ENCODE assay signal across 8 mouse cellular contexts in the genomic region with DNA sequence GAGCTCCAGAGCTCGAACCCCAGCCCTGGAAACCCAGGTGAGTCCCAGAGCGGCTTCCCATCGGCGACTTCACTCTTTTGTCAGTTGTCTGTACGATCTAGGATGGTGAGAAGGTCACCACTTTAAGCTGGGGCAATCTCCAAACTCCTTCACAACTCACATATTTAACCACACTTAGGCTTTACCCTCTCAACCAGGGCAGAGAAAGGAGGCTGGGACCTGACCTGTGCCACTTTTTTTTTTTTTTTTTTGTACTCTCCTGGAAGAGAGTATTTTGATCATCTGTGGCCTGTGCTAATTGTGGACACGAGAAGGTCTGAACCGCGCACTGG. TPM values are rescaled to one million over a fixed set of nuclear protein-coding genes. Genes with fewer than 3 reads are reported as not detected.
A peak's percentile ranks its signal among the peaks of the same experiment; 100 is the strongest.
DNase-seq lines count a peak whose midpoint lies in the region; ATAC-seq and TF ChIP-seq lines count a peak whose summit lies in the region.

No protein-coding gene starts in this region.

- peak overlapping the region; percentile 77 for H3K27ac ChIP-seq in lung, postnatal 0 days (ENCODE audit: low read length)
- no peak overlapping the region for H3K27ac ChIP-seq in forebrain, embryonic 11.5 days (ENCODE audit: low read depth, low read length)
- peak overlapping the region; percentile 70; the same call in 1 of the 2 replicates for H3K27ac ChIP-seq in limb, embryonic 14.5 days (replicated peaks; ENCODE audit: low read depth, low read length)
- peak overlapping the region; percentile 83 for H3K27ac ChIP-seq in small intestine, adult 2 months (ENCODE audit: insufficient read depth, low read depth, low read length)

- H3K9me3 ChIP-seq in lung, postnatal 0 days (ENCODE audit: low read length) = no peaks in the 10 kb centered on the region
- H3K9me3 ChIP-seq in forebrain, embryonic 11.5 days (ENCODE audit: control insufficient read depth, low read length) = no peaks in the 10 kb centered on the region
- no peaks in the 10 kb centered on the region for H3K9me3 ChIP-seq in limb, embryonic 14.5 days (ENCODE audit: control insufficient read depth, low read length)

- peak overlapping the region; percentile 39; the same call in 1 of the 2 replicates for H3K9ac ChIP-seq in lung, postnatal 0 days (replicated peaks; ENCODE audit: low read depth)
- peak overlapping the region; percentile 55 for H3K9ac ChIP-seq in forebrain, embryonic 11.5 days (ENCODE audit: low read length)
- peak overlapping the region; percentile 64 for H3K9ac ChIP-seq in limb, embryonic 14.5 days (ENCODE audit: low read depth, low read length, severe bottlenecking)

- intact Hi-C loops in left cerebral cortex, postnatal 25 days (cut with DNase I) = loop anchor here (2.0 to 10.0 kb wide), 5 partner anchors 65 to 357 kb away; a partner anchor contains a TSS

- no peak for TF ChIP-seq CTCF in lung, postnatal 0 days (IDR thresholded peaks at IDR 0.05)
- no peak for TF ChIP-seq CTCF in small intestine, adult 2 months (IDR thresholded peaks at IDR 0.05; ENCODE audit: extremely low read depth, insufficient read length, insufficient replicate concordance, low read depth, low read length)

- H3K4me3 ChIP-seq in lung, postnatal 0 days (ENCODE audit: low read depth, low read length) = peak overlapping the region; percentile 53
- peak overlapping the region; percentile 47 for H3K4me3 ChIP-seq in forebrain, embryonic 11.5 days (ENCODE audit: low read depth, low read length)
- H3K4me3 ChIP-seq in limb, embryonic 14.5 days (replicated peaks; ENCODE audit: low read length) = peak overlapping the region; percentile 52
- H3K4me3 ChIP-seq in small intestine, adult 2 months (ENCODE audit: low read depth, low read length) = peak overlapping the region; percentile 82

- no peaks in the 10 kb centered on the region for H3K27me3 ChIP-seq in lung, postnatal 0 days (replicated peaks; ENCODE audit: insufficient read depth, low read length)
- H3K27me3 ChIP-seq in forebrain, embryonic 11.5 days (ENCODE audit: control insufficient read depth, insufficient read depth, low read length) = no peaks in the 10 kb centered on the region
- no peaks in the 10 kb centered on the region for H3K27me3 ChIP-seq in limb, embryonic 14.5 days (ENCODE audit: control insufficient read depth, insufficient read depth, low read length)
- no peaks in the 10 kb centered on the region for H3K27me3 ChIP-seq in small intestine, adult 2 months (ENCODE audit: control insufficient read depth, insufficient read depth, low read length)

- no peak for DNase-seq in lung, postnatal 0 days (ENCODE audit: low spot score)
- DNase-seq in lung, postnatal 36 days = no peak
- DNase-seq in forebrain, embryonic 11.5 days (ENCODE audit: low spot score) = no peak
- DNase-seq in limb, embryonic 14.5 days (ENCODE audit: low spot score) = no peak
- no peak for DNase-seq in left cerebral cortex, adult 9 months (ENCODE audit: low spot score in 2 of 2)
- no peak for DNase-seq in left cerebral cortex, postnatal 25 days (ENCODE audit: low spot score in 2 of 2)
- DNase-seq in gastrocnemius, postnatal 25 days = no peak

- peak; percentile 27 for ATAC-seq in lung, postnatal 0 days
- no peak; the same call in 1 of the 2 replicates for ATAC-seq in forebrain, embryonic 11.5 days (replicated peaks; ENCODE audit: low FRiP score)
- ATAC-seq in limb, embryonic 14.5 days (ENCODE audit: low FRiP score, low read depth) = no peak; the same call in 1 of the 2 replicates

- WGBS in lung, postnatal 0 days = 8% methylated on average over 8 of the region's 8 CpGs
- WGBS in forebrain, embryonic 11.5 days = 19% methylated on average over 8 of the region's 8 CpGs
- 21% methylated on average over 8 of the region's 8 CpGs for WGBS in limb, embryonic 14.5 days
- WGBS in small intestine, adult 2 months = 14% methylated on average over 8 of the region's 8 CpGs

- peak overlapping the region; percentile 49 for H3K4me2 ChIP-seq in lung, postnatal 0 days (replicated peaks; ENCODE audit: low read depth, low read length)
- peak overlapping the region; percentile 43; the same call in 1 of the 2 replicates for H3K4me2 ChIP-seq in forebrain, embryonic 11.5 days (ENCODE audit: low read depth, low read length, severe bottlenecking)
- peak overlapping the region; percentile 41 for H3K4me2 ChIP-seq in limb, embryonic 14.5 days (replicated peaks; ENCODE audit: low read depth, low read length, severe bottlenecking)

- H3K36me3 ChIP-seq in lung, postnatal 0 days (ENCODE audit: insufficient read depth, low read length) = no peaks in the 10 kb centered on the region
- no peaks in the 10 kb centered on the region for H3K36me3 ChIP-seq in forebrain, embryonic 11.5 days (ENCODE audit: control insufficient read depth, insufficient read depth, low read length)
- H3K36me3 ChIP-seq in limb, embryonic 14.5 days (ENCODE audit: control insufficient read depth, insufficient read depth, low read length) = 0 out of 2 replicates have a peak, but pooled peaks cover 2% of the 10 kb centered on the region
- no peaks in the 10 kb centered on the region for H3K36me3 ChIP-seq in small intestine, adult 2 months (ENCODE audit: control insufficient read depth, insufficient read depth, low read length)

- TF ChIP-seq POLR2A in limb, embryonic 14.5 days (IDR thresholded peaks at IDR 0.05; ENCODE audit: borderline replicate concordance, extremely low read depth, insufficient read depth, insufficient read length) = no peak
- TF ChIP-seq POLR2A in small intestine, adult 2 months (IDR thresholded peaks at IDR 0.05; ENCODE audit: low read depth, low read length) = no peak

- no peak for TF ChIP-seq EP300 in lung, postnatal 0 days (IDR thresholded peaks at IDR 0.05)

- H3K4me1 ChIP-seq in lung, postnatal 0 days (ENCODE audit: insufficient read depth, low read depth, low read length) = no peaks in the 10 kb centered on the region
- H3K4me1 ChIP-seq in forebrain, embryonic 11.5 days (replicated peaks; ENCODE audit: control insufficient read depth, insufficient read depth, low read length) = no peaks in the 10 kb centered on the region
- no peaks in the 10 kb centered on the region for H3K4me1 ChIP-seq in limb, embryonic 14.5 days (ENCODE audit: control insufficient read depth, insufficient read depth, low read length)
- 0 out of 2 replicates have a peak, but pooled peaks cover 3% of the 10 kb centered on the region for H3K4me1 ChIP-seq in small intestine, adult 2 months (ENCODE audit: control insufficient read depth, insufficient read depth, insufficient read length, low read length)

RNA-seq across cellular contexts. Expression of a gene that starts 0.2 kb away (rescaled TPM):
- 20.5 and 23.7 TPM in 2 replicates for polyA plus RNA-seq in lung, postnatal 0 days (2015; fragmentation: Nextera tagmentation; extraction: Ambion mirVana)
- 21.8 and 22.0 TPM in 2 replicates for polyA plus RNA-seq in forebrain, embryonic 11.5 days (2014; fragmentation: Nextera tagmentation; extraction: Ambion mirVana)
- 10.3 and 10.7 TPM in 2 replicates for polyA plus RNA-seq in limb, embryonic 14.5 days (2012; rRNA removed)
- polyA plus RNA-seq in limb, embryonic 14.5 days (2014; fragmentation: Nextera tagmentation; extraction: Ambion mirVana) = 30.0 and 34.6 TPM in 2 replicates
- 0.67 and 1.0 TPM in 2 replicates for polyA plus RNA-seq in small intestine, adult 2 months (2012; rRNA removed)
- total RNA-seq in left cerebral cortex, postnatal 25 days (2021) = 1 to 10 TPM; 8.0 to 8.2 TPM
- total RNA-seq in gastrocnemius, postnatal 25 days (2021) = 1 to 10 TPM; 6.9 to 8.1 TPM

RNA-seq across cellular contexts. Expression of a gene that starts 11.8 kb away (rescaled TPM):
- 260 and 297 TPM in 2 replicates for polyA plus RNA-seq in lung, postnatal 0 days (2015; fragmentation: Nextera tagmentation; extraction: Ambion mirVana)
- polyA plus RNA-seq in forebrain, embryonic 11.5 days (2014; fragmentation: Nextera tagmentation; extraction: Ambion mirVana) = 258 and 277 TPM in 2 replicates
- polyA plus RNA-seq in limb, embryonic 14.5 days (2012; rRNA removed) = 241 and 276 TPM in 2 replicates
- 371 and 402 TPM in 2 replicates for polyA plus RNA-seq in limb, embryonic 14.5 days (2014; fragmentation: Nextera tagmentation; extraction: Ambion mirVana)
- 299 and 339 TPM in 2 replicates for polyA plus RNA-seq in small intestine, adult 2 months (2012; rRNA removed)
- 100 to 1,000 TPM; 353 to 364 TPM for total RNA-seq in left cerebral cortex, postnatal 25 days (2021)
- 100 to 1,000 TPM; 923 to 928 TPM for total RNA-seq in gastrocnemius, postnatal 25 days (2021)

RNA-seq across cellular contexts. Expression of a gene that starts 15.6 kb away (rescaled TPM):
- 27.8 and 39.2 TPM in 2 replicates for polyA plus RNA-seq in lung, postnatal 0 days (2015; fragmentation: Nextera tagmentation; extraction: Ambion mirVana)
- polyA plus RNA-seq in forebrain, embryonic 11.5 days (2014; fragmentation: Nextera tagmentation; extraction: Ambion mirVana) = 39.0 and 45.6 TPM in 2 replicates
- polyA plus RNA-seq in limb, embryonic 14.5 days (2012; rRNA removed) = 24.3 and 26.8 TPM in 2 replicates
- polyA plus RNA-seq in limb, embryonic 14.5 days (2014; fragmentation: Nextera tagmentation; extraction: Ambion mirVana) = 55.3 and 60.1 TPM in 2 replicates
- 1.6 and 2.5 TPM in 2 replicates for polyA plus RNA-seq in small intestine, adult 2 months (2012; rRNA removed)
- total RNA-seq in left cerebral cortex, postnatal 25 days (2021) = 10 to 100 TPM; 15.5 TPM
- 10 to 100 TPM; 28.6 to 30.4 TPM for total RNA-seq in gastrocnemius, postnatal 25 days (2021)
